ENCODE assay signal across 25 mouse cellular contexts in the genomic region with DNA sequence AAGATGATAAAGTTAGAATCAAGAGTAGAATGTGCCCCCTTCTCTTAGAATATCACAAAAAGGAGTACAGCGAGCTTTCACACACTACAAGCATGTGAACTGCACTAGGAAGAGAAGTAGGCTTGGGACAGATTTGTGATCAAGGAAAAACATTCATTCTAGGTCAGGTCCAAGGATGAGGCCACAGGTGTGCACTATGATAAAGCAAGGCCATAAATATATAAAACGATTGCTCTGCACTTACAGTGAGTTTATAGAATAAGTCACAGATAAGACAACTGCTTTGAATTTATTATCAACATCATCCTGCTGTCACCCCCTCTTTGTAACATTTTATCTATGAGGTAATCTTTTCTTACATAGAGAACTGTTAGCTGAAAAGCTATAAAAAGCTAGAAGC. TPM values are rescaled to one million over a fixed set of nuclear protein-coding genes. Genes with fewer than 3 reads are reported as not detected.
"Had no signal": no experiment of that assay in that cellular context is flagged by ENCODE, and none has a peak within 500 bp of the region (broad histone marks: within the 10 kb centered on the region; RNA-seq: fewer than 3 reads in every experiment).

No protein-coding gene starts in this region.

- H3K9ac ChIP-seq: embryonic facial prominence, embryonic 12.5 days; embryonic facial prominence, embryonic 13.5 days; embryonic facial prominence, embryonic 15.5 days; forebrain, embryonic 12.5 days; forebrain, embryonic 13.5 days; forebrain, embryonic 15.5 days had no signal

- H3K9me3 ChIP-seq: embryonic facial prominence, embryonic 10.5 days; embryonic facial prominence, embryonic 12.5 days; embryonic facial prominence, embryonic 13.5 days; embryonic facial prominence, embryonic 15.5 days; forebrain, embryonic 10.5 days; forebrain, embryonic 12.5 days; forebrain, embryonic 13.5 days; forebrain, embryonic 15.5 days had no signal

- H3K27ac ChIP-seq: embryonic facial prominence, embryonic 10.5 days; embryonic facial prominence, embryonic 12.5 days; embryonic facial prominence, embryonic 13.5 days; embryonic facial prominence, embryonic 15.5 days; forebrain, embryonic 10.5 days; forebrain, embryonic 12.5 days; forebrain, embryonic 13.5 days; forebrain, embryonic 15.5 days; gastrocnemius, adult 2 months; heart, adult 2 months had no signal

- H3K36me3 ChIP-seq: embryonic facial prominence, embryonic 10.5 days; embryonic facial prominence, embryonic 12.5 days; embryonic facial prominence, embryonic 13.5 days; embryonic facial prominence, embryonic 15.5 days; forebrain, embryonic 10.5 days; forebrain, embryonic 12.5 days had no signal

- H3K27me3 ChIP-seq: embryonic facial prominence, embryonic 12.5 days; embryonic facial prominence, embryonic 13.5 days; embryonic facial prominence, embryonic 15.5 days; forebrain, embryonic 12.5 days; forebrain, embryonic 13.5 days; forebrain, embryonic 15.5 days had no signal

- H3K4me2 ChIP-seq: embryonic facial prominence, embryonic 12.5 days; embryonic facial prominence, embryonic 13.5 days; embryonic facial prominence, embryonic 15.5 days; forebrain, embryonic 12.5 days; forebrain, embryonic 13.5 days; forebrain, embryonic 15.5 days had no signal

- ATAC-seq: forebrain, embryonic 13.5 days; forebrain, embryonic 14.5 days; forebrain, embryonic 15.5 days; forebrain, embryonic 16.5 days had no signal

- H3K4me3 ChIP-seq: embryonic facial prominence, embryonic 10.5 days; embryonic facial prominence, embryonic 12.5 days; embryonic facial prominence, embryonic 13.5 days; embryonic facial prominence, embryonic 15.5 days; erythroblast, embryonic 14.5 days; forebrain, embryonic 10.5 days; forebrain, embryonic 12.5 days; forebrain, embryonic 13.5 days; forebrain, embryonic 15.5 days; gastrocnemius, adult 2 months; heart, adult 2 months had no signal

- DNase-seq: cerebellum, adult 2 months; cerebellum, adult 8-10 months; cerebellum, adult 9-10 months; cerebellum, adult 9-11 months; cerebellum, postnatal 14 days; cerebellum, postnatal 25 days; embryo, embryonic 11 days; gastrocnemius, adult 2 months; gastrocnemius, postnatal 10 days; gastrocnemius, postnatal 14 days; gastrocnemius, postnatal 25 days; gastrocnemius, postnatal 36 days; heart, adult 18-20 months; heart, adult 2 months had no signal

- H3K4me1 ChIP-seq: embryonic facial prominence, embryonic 10.5 days; embryonic facial prominence, embryonic 12.5 days; forebrain, embryonic 10.5 days; forebrain, embryonic 12.5 days; forebrain, embryonic 13.5 days; forebrain, embryonic 15.5 days had no signal

RNA-seq across cellular contexts. Expression of a gene that starts 10.7 kb away (rescaled TPM):
- polyA plus RNA-seq: erythroblast, embryonic 14.5 days had no signal
